Mouse (Mus musculus): Measurements from ENCODE around the gene Gm42417.
A peak's percentile ranks its signal among the peaks of the same experiment; 100 is the strongest.

Gm42417 gene

GRCm38 (mm10) chr1:36522210-36522609 is 17.0 kb downstream of the Gm42417 start:
- DNase-seq (ENCODE audit: low spot score in 2 of 2), result no peak

- no peak for DNase-seq (ENCODE audit: low spot score in 2 of 2)
Observed at GRCm38 (mm10) chr1:36519626-36520025, 19.6 kb downstream of the Gm42417 start.

- DNase-seq (ENCODE audit: low spot score in 2 of 2), result no peak
Observed at GRCm38 (mm10) chr1:36518259-36518658, 21.0 kb downstream of the Gm42417 start.

GRCm38 (mm10) chr1:36513718-36514117 is 25.5 kb downstream of the Gm42417 start:
- DNase-seq (ENCODE audit: low spot score in 2 of 2), result no peak

- no peak for DNase-seq (ENCODE audit: low spot score in 2 of 2)
Observed at GRCm38 (mm10) chr1:36513310-36513709, 25.9 kb downstream of the Gm42417 start.

GRCm38 (mm10) chr1:36512966-36513280 is 26.3 kb downstream of the Gm42417 start:
- DNase-seq (ENCODE audit: low spot score in 2 of 2), result no peak

- peak; percentile 26 to 44 for DNase-seq (ENCODE audit: low spot score in 2 of 2)
Observed at GRCm38 (mm10) chr1:36512089-36512965, 26.9 kb downstream of the Gm42417 start.

GRCm38 (mm10) chr1:36511289-36512021 is 27.8 kb downstream of the Gm42417 start, which contains the start of gene Cnnm3:
TSS of gene Cnnm3 (plus strand) at chr1:36511867.
- peak; percentile 100 for DNase-seq (ENCODE audit: low spot score in 2 of 2)

GRCm38 (mm10) chr1:36508238-36508637 is 31.0 kb downstream of the Gm42417 start:
- no peak for DNase-seq (ENCODE audit: low spot score in 2 of 2)

GRCm38 (mm10) chr1:36501261-36501660 is 38.0 kb downstream of the Gm42417 start:
- peak; percentile 74 for DNase-seq (ENCODE audit: low spot score in 2 of 2)

- no peak for DNase-seq (ENCODE audit: low spot score in 2 of 2)
Observed at GRCm38 (mm10) chr1:36497312-36497711, 41.9 kb downstream of the Gm42417 start.

- DNase-seq (ENCODE audit: low spot score in 2 of 2), result no peak
Observed at GRCm38 (mm10) chr1:36496719-36497118, 42.5 kb downstream of the Gm42417 start.

- DNase-seq (ENCODE audit: low spot score in 2 of 2), result no peak
Observed at GRCm38 (mm10) chr1:36493299-36493698, 45.9 kb downstream of the Gm42417 start.

- peak; percentile 53 to 59 for DNase-seq (ENCODE audit: low spot score in 2 of 2)
Observed at GRCm38 (mm10) chr1:36492416-36493139, 46.7 kb downstream of the Gm42417 start.

- no peak for DNase-seq (ENCODE audit: low spot score in 2 of 2)
Observed at GRCm38 (mm10) chr1:36489661-36490060, 49.6 kb downstream of the Gm42417 start.

- DNase-seq (ENCODE audit: low spot score in 2 of 2), result no peak
Observed at GRCm38 (mm10) chr1:36487111-36487510, 52.1 kb downstream of the Gm42417 start.

- DNase-seq (ENCODE audit: low spot score in 2 of 2), result peak in 1 of 2 experiments; percentile 47
Observed at GRCm38 (mm10) chr1:36485080-36485479, 54.1 kb downstream of the Gm42417 start.

- no peak for DNase-seq (ENCODE audit: low spot score in 2 of 2)
Observed at GRCm38 (mm10) chr1:36483825-36484224, 55.4 kb downstream of the Gm42417 start.

Measured in urinary bladder, postnatal 36 days (tissue).